Mouse (Mus musculus) cortical plate, adult 2 months (tissue): Measurements from ENCODE around the gene Fmnl2. TPM values are rescaled to one million over a fixed set of nuclear protein-coding genes. Genes with fewer than 3 reads are reported as not detected.

Source experiments
- H3K27ac ChIP-seq: fragments of 200-500 bp; 2 replicates; pipeline ENCODE4 v1.5.1; 2012; ENCODE audit warnings: low read length, control low read depth, inconsistent platforms; ENCODE audit not compliant: insufficient read depth
- H3K4me1 ChIP-seq: fragments of 200-500 bp; 2 replicates; pipeline ENCODE4 v1.6.1; 2011; ENCODE audit warnings: low read length; ENCODE audit not compliant: control insufficient read depth, insufficient read depth
- H3K4me3 ChIP-seq: fragments of 200-500 bp; 2 replicates; pipeline ENCODE4 v1.5.1; 2011; ENCODE audit warnings: mild to moderate bottlenecking, low read length, control low read depth; ENCODE audit not compliant: insufficient read depth
- CTCF ChIP-seq: fragments of 200-500 bp; IDR thresholded peaks from 2 replicates; pipeline ENCODE4 v1.5.1; 2011; ENCODE audit warnings: mild to moderate bottlenecking, control low read depth, low read length; ENCODE audit not compliant: insufficient read depth; ENCODE audit errors: extremely low read depth
- POLR2A ChIP-seq: fragments of 200-500 bp; IDR thresholded peaks from 2 replicates; pipeline ENCODE4 v1.6.1; 2011; ENCODE audit warnings: mild to moderate bottlenecking, low read length, control low read depth; ENCODE audit not compliant: insufficient read depth; ENCODE audit errors: extremely low read depth
- polyA plus RNA-seq: library from polyadenylated mRNA; depleted of rRNA; stranded (reverse); fragments of >200 nt; gene quantifications from 2 replicates; pipeline ENCODE4 v1.2.3, GENCODE M21; 2012

Gene Fmnl2
- polyA plus RNA-seq, 1 experiment: 24.9 TPM

GRCm38 (mm10) chr2:52927858-52928301 lies 70.2 kb downstream of the Fmnl2 start:
- Histone ChIP-seq H3K4me3 (no peak overlapping the region), H3K27ac (no peak overlapping the region), H3K4me1 (peaks cover 3% of the 10 kb centered on the region; the same call in 1 of the 2 replicates)
- TF ChIP-seq CTCF: no peak
- no peak for TF ChIP-seq POLR2A

- TF ChIP-seq POLR2A (no peak), CTCF (no peak)
- no peak overlapping the region for H3K4me3 ChIP-seq
- no peak overlapping the region for H3K27ac ChIP-seq
- peaks cover 3% of the 10 kb centered on the region; the same call in 1 of the 2 replicates for H3K4me1 ChIP-seq
Measured at GRCm38 (mm10) chr2:52928401-52928800, 70.7 kb downstream of the Fmnl2 start.

GRCm38 (mm10) chr2:52930106-52930868 lies 72.6 kb downstream of the Fmnl2 start:
- H3K4me3 ChIP-seq: no peak overlapping the region
- TF ChIP-seq POLR2A (no peak), CTCF (no peak)
- no peak overlapping the region for H3K27ac ChIP-seq
- H3K4me1 ChIP-seq: peaks cover 3% of the 10 kb centered on the region

GRCm38 (mm10) chr2:52931315-52931714 lies 73.7 kb downstream of the Fmnl2 start:
- no peak overlapping the region for H3K4me3 ChIP-seq
- TF ChIP-seq POLR2A (no peak), CTCF (no peak)

DNA sequence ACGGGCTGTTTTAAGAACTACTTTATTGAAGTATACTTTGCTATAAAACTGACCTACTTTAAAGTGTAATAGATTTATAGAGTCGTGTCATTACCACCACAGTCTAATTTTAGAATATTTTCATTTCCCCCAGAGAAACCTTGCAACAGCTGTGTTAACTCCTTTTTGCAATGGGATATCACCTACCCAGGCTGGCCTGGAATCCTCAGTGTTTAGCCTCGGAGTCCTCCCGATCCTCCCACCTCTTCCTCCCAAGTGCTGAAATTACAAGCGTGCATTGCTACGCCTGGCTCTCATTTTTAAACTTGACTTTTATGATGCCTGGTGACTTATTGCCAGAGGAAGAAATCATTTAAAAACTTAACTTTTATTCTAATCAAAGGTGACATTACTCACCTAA lies 78.2 kb downstream of the Fmnl2 start:
- Histone ChIP-seq H3K27ac (no peak overlapping the region), H3K4me3 (no peak overlapping the region), H3K4me1 (peaks cover 7% of the 10 kb centered on the region)
- TF ChIP-seq POLR2A (no peak), CTCF (no peak)

More at GRCm38 (mm10) chr2:52931315-52931714, 73.7 kb downstream of the Fmnl2 start:
- Histone ChIP-seq H3K27ac (no peak overlapping the region), H3K4me1 (peaks cover 3% of the 10 kb centered on the region)

DNA sequence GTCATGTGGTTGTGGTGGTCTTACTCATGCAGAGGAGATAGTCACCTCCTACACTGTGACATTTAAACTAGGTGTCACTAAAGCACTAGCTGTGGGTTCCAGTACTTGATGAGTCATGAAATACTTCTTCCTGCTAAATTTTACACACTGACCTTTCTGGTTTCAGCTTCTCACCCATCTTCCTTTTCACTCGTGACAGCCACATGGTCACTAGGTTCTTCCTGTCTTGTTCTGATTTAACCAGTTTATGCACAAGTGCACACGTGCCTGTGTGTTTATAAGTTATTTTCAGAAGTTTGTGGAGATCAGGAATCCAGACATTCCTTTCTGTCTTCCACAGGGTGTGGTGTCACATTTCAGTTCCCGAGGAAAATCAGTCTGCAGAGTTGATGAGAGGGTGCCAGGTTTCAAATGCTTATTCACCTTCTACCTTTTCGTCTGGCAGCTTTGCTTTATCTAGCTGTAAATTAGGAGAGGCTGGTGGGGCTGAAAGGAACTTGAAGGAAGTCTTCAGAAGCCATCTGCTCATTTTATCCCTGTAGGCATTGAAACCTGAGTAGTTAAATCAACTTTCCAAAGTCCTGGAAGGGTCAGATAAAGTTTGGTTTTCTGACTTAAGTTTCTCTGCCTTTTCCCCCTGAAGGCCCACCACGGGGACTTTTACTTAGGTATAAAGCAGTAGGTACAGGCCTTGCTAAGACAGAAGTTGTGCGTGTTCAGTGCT lies 80.9 kb downstream of the Fmnl2 start:
- Histone ChIP-seq H3K4me1 (peaks cover 10% of the 10 kb centered on the region), H3K4me3 (no peak overlapping the region), H3K27ac (no peak overlapping the region)
- TF ChIP-seq POLR2A (no peak), CTCF (no peak)

- Histone ChIP-seq H3K4me1 (peaks cover 10% of the 10 kb centered on the region), H3K4me3 (no peak overlapping the region), H3K27ac (no peak overlapping the region)
- TF ChIP-seq POLR2A (no peak), CTCF (no peak)
Measured at GRCm38 (mm10) chr2:52943644-52944423, 86.2 kb downstream of the Fmnl2 start.

GRCm38 (mm10) chr2:52944594-52944993 lies 86.9 kb downstream of the Fmnl2 start:
- Histone ChIP-seq H3K4me1 (peaks cover 9% of the 10 kb centered on the region), H3K4me3 (no peak overlapping the region), H3K27ac (no peak overlapping the region)
- TF ChIP-seq CTCF: no peak
- TF ChIP-seq POLR2A: no peak

GRCm38 (mm10) chr2:52946074-52946473 lies 88.4 kb downstream of the Fmnl2 start:
- H3K4me1 ChIP-seq: peaks cover 11% of the 10 kb centered on the region
- TF ChIP-seq CTCF (no peak), POLR2A (no peak)
- H3K4me3 ChIP-seq: no peak overlapping the region
- no peak overlapping the region for H3K27ac ChIP-seq

DNA sequence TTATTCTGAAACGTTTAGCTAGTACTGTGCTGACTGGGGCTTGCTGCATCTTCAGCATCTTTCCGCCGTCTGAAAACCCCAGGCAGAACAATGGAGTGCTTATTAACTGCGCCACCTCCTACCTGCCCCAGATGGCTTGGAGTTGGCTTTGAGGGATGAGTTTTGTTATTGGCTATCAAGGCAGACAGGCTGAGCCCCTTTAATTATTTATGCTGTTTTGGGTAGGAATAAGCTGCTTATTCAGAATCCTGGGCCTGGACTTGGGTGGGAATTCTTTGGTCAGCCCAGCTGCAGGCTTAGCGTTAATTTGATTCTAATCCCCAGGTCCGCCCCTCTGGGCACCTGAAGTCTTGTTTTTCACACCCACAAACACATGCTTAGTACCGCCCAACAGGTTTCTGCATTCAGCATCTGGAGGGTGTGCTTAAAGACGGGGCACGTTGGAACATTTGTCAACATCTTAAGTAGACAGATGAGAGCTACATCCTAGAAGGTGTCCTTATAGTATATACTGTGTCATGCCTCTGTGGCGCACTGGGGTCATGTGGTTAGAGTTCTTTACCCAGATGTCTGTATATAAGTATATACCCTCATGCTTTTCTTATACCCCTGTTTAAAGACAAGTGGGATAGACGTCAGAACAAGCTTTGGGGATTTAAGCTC lies 89.0 kb downstream of the Fmnl2 start:
- Histone ChIP-seq H3K4me1 (peaks cover 11% of the 10 kb centered on the region), H3K4me3 (no peak overlapping the region), H3K27ac (no peak overlapping the region)
- TF ChIP-seq POLR2A (no peak), CTCF (no peak)
